ENCODE assay signal across 12 mouse cellular contexts in the genomic region with DNA sequence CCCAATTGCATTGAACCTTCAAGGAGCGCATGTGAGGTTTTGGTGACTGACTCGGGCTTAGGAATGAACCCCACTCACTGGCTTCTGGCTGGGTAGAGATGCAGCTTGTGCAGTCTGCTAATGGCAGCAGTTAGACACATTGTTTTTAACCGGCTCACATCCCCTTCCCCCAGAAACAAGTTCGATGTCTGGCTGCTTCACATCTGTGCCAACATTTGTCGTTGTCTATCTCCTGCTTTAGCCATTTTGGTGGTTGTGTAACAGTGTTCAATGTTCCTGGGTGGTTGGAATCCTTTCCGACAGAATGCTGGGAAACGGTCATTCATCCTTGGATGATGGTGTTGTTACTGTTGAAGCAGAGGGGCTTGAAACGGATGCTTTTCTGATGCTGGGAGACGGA.
DNase-seq lines count a peak whose midpoint lies in the region; ATAC-seq and TF ChIP-seq lines count a peak whose summit lies in the region.
"Had no signal": no experiment of that assay in that cellular context is flagged by ENCODE, and none has a peak within 500 bp of the region (broad histone marks: within the 10 kb centered on the region; RNA-seq: fewer than 3 reads in every experiment).

No protein-coding gene starts in this region.

- H3K36me3 ChIP-seq in forebrain, embryonic 13.5 days (ENCODE audit: poor library complexity, severe bottlenecking), result 0 out of 2 replicates have a peak, but pooled peaks cover 9% of the 10 kb centered on the region
- H3K36me3 ChIP-seq in forebrain, embryonic 16.5 days (ENCODE audit: control insufficient read depth, insufficient read depth), result no peaks in the 10 kb centered on the region
- no peaks in the 10 kb centered on the region for H3K36me3 ChIP-seq in lung, embryonic 14.5 days (ENCODE audit: insufficient read depth)
- H3K36me3 ChIP-seq in small intestine, adult 2 months (ENCODE audit: control insufficient read depth, insufficient read depth, low read length), result peaks cover 5% of the 10 kb centered on the region; the same call in 1 of the 2 replicates

- no peak for ATAC-seq in forebrain, embryonic 13.5 days
- no peak for ATAC-seq in forebrain, embryonic 16.5 days
- 0 out of 2 replicates have a peak, but pooled peaks have one; percentile 10 for ATAC-seq in lung, embryonic 14.5 days (ENCODE audit: insufficient read depth)

- 74% methylated on average over 9 of the region's 9 CpGs for WGBS in forebrain, embryonic 13.5 days
- 64% methylated on average over 9 of the region's 9 CpGs for WGBS in forebrain, embryonic 16.5 days
- 60% methylated on average over 9 of the region's 9 CpGs for WGBS in lung, embryonic 14.5 days
- 70% methylated on average over 9 of the region's 9 CpGs for WGBS in lung, adult 2 months
- WGBS in small intestine, adult 2 months, result 74% methylated on average over 9 of the region's 9 CpGs

- peaks cover 42% of the 10 kb centered on the region for H3K4me1 ChIP-seq in forebrain, embryonic 13.5 days
- peaks cover 32% of the 10 kb centered on the region for H3K4me1 ChIP-seq in forebrain, embryonic 16.5 days (replicated peaks; ENCODE audit: control insufficient read depth, insufficient read depth, low read length)
- peaks cover 15% of the 10 kb centered on the region for H3K4me1 ChIP-seq in lung, embryonic 14.5 days (ENCODE audit: insufficient read depth)
- H3K4me1 ChIP-seq in lung, adult 2 months (ENCODE audit: control insufficient read depth, insufficient read depth, low read length), result peaks cover 10% of the 10 kb centered on the region
- peaks cover 20% of the 10 kb centered on the region for H3K4me1 ChIP-seq in embryonic fibroblast, embryonic 13.5 days (ENCODE audit: control insufficient read depth, insufficient read depth, low read length)
- H3K4me1 ChIP-seq in small intestine, adult 2 months (ENCODE audit: control insufficient read depth, insufficient read depth, insufficient read length, low read length), result peaks cover 54% of the 10 kb centered on the region

- peak overlapping the region; percentile 8; the same call in 1 of the 2 replicates for H3K27ac ChIP-seq in forebrain, embryonic 13.5 days
- no peak overlapping the region for H3K27ac ChIP-seq in forebrain, embryonic 16.5 days (ENCODE audit: low read length)
- H3K27ac ChIP-seq in lung, embryonic 14.5 days (ENCODE audit: low read depth), result peak overlapping the region; percentile 67; the same call in 1 of the 2 replicates
- peak overlapping the region; percentile 62 for H3K27ac ChIP-seq in embryonic fibroblast, embryonic 13.5 days (ENCODE audit: insufficient read depth, low read length)
- peak overlapping the region; percentile 43 for H3K27ac ChIP-seq in small intestine, adult 2 months (ENCODE audit: insufficient read depth, low read depth, low read length)
- H3K27ac ChIP-seq: heart, adult 2 months; limb, embryonic 15.5 days had no signal

- no peaks in the 10 kb centered on the region for H3K27me3 ChIP-seq in forebrain, embryonic 13.5 days
- no peaks in the 10 kb centered on the region for H3K27me3 ChIP-seq in forebrain, embryonic 16.5 days (replicated peaks; ENCODE audit: control insufficient read depth, insufficient read depth, low read length)
- H3K27me3 ChIP-seq in lung, embryonic 14.5 days (ENCODE audit: insufficient read depth, low read length), result no peaks in the 10 kb centered on the region
- no peaks in the 10 kb centered on the region for H3K27me3 ChIP-seq in small intestine, adult 2 months (ENCODE audit: control insufficient read depth, insufficient read depth, low read length)
- H3K27me3 ChIP-seq: limb, embryonic 15.5 days had no signal

- H3K9me3 ChIP-seq in forebrain, embryonic 13.5 days (replicated peaks), result no peaks in the 10 kb centered on the region
- no peaks in the 10 kb centered on the region for H3K9me3 ChIP-seq in forebrain, embryonic 16.5 days (ENCODE audit: control insufficient read depth, low read length)
- H3K9me3 ChIP-seq in lung, embryonic 14.5 days (ENCODE audit: low read depth, low read length), result no peaks in the 10 kb centered on the region
- H3K9me3 ChIP-seq: limb, embryonic 15.5 days had no signal

- DNase-seq in lung, embryonic 14.5 days, result no peak
- no peak for DNase-seq in lung, adult 2 months
- DNase-seq in cerebellum, postnatal 10 days, result no peak
- no peak for DNase-seq in heart, adult 9 months (ENCODE audit: low spot score in 2 of 2)
- DNase-seq: adrenal gland, postnatal 25 days; cerebellum, adult 2 months; heart, adult 2 months had no signal

- H3K4me3 ChIP-seq in forebrain, embryonic 13.5 days, result no peak overlapping the region
- H3K4me3 ChIP-seq in forebrain, embryonic 16.5 days (replicated peaks; ENCODE audit: low read length), result no peak overlapping the region
- no peak overlapping the region for H3K4me3 ChIP-seq in lung, embryonic 14.5 days (ENCODE audit: low read depth, low read length)
- H3K4me3 ChIP-seq in lung, adult 2 months (replicated peaks; ENCODE audit: extremely low read depth, low read depth, low read length), result no peak overlapping the region
- H3K4me3 ChIP-seq in embryonic fibroblast, embryonic 13.5 days (ENCODE audit: insufficient read depth, low read length), result no peak overlapping the region
- H3K4me3 ChIP-seq in small intestine, adult 2 months (ENCODE audit: low read depth, low read length), result no peak overlapping the region
- H3K4me3 ChIP-seq: heart, adult 2 months; limb, embryonic 15.5 days had no signal

- no peak overlapping the region for H3K4me2 ChIP-seq in forebrain, embryonic 13.5 days
- H3K4me2 ChIP-seq in forebrain, embryonic 16.5 days (ENCODE audit: low read length), result no peak overlapping the region
- no peak overlapping the region for H3K4me2 ChIP-seq in lung, embryonic 14.5 days
- H3K4me2 ChIP-seq: limb, embryonic 15.5 days had no signal

- TF ChIP-seq CTCF in lung, embryonic 14.5 days (IDR thresholded peaks at IDR 0.05; ENCODE audit: low read depth), result no peak
- TF ChIP-seq CTCF in lung, adult 2 months (IDR thresholded peaks at IDR 0.05; ENCODE audit: insufficient read depth, low read length), result no peak
- no peak for TF ChIP-seq CTCF in embryonic fibroblast, embryonic 13.5 days (IDR thresholded peaks at IDR 0.05; ENCODE audit: borderline replicate concordance, insufficient read depth, low read length)
- TF ChIP-seq CTCF in small intestine, adult 2 months (IDR thresholded peaks at IDR 0.05; ENCODE audit: extremely low read depth, insufficient read length, insufficient replicate concordance, low read depth, low read length), result no peak

- TF ChIP-seq POLR2A in lung, adult 2 months (IDR thresholded peaks at IDR 0.05; ENCODE audit: borderline replicate concordance, extremely low read depth, low read depth, low read length), result no peak
- TF ChIP-seq POLR2A in embryonic fibroblast, embryonic 13.5 days (IDR thresholded peaks at IDR 0.05; ENCODE audit: low read depth, low read length), result no peak
- TF ChIP-seq POLR2A in small intestine, adult 2 months (IDR thresholded peaks at IDR 0.05; ENCODE audit: low read depth, low read length), result no peak

- H3K9ac ChIP-seq in forebrain, embryonic 13.5 days, result no peak overlapping the region
- no peak overlapping the region for H3K9ac ChIP-seq in forebrain, embryonic 16.5 days (replicated peaks; ENCODE audit: low read depth, low read length)
- no peak overlapping the region for H3K9ac ChIP-seq in lung, embryonic 14.5 days
- H3K9ac ChIP-seq: limb, embryonic 15.5 days had no signal
